Mouse (Mus musculus): ENCODE measurements around the gene Myoz2. TPM values are rescaled to one million over a fixed set of nuclear protein-coding genes. Genes with fewer than 3 reads are reported as not detected.

Gene Myoz2
- total and polyA plus RNA-seq, 3 experiments: not detected

DNA sequence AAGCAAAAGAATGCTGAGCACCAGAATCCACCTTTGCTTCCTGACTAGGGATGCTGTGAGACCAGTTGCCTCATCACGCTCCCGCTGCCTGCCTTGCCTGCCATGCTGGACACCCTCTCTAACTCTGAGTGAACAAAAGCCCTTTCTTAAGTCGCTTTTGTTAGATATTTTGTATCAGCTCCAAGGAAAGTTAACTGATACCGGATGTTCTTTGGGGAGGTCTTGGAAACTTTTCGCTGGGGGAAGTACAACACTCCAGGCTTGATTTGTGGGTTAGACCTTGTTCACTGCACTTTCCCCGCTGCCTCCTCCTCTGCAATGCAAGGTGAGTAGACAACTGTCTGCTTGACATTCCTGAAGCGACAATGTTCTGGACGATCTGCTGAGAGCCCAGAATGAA is 36.3 kb downstream of the Myoz2 start:
- no peak overlapping the region for H3K4me2 ChIP-seq (ENCODE audit: insufficient read depth, low read depth, poor library complexity, severe bottlenecking)
- in situ Hi-C loops (cut with MboI; ENCODE audit: low pct_ligation_motif_present, low pct_unique_long_range_greater_than_20kb, low sequenced_read_pairs): no loop called here
- H3K9ac ChIP-seq (ENCODE audit: insufficient read depth, low read depth): no peak overlapping the region
- H3K79me2 ChIP-seq (replicated peaks; ENCODE audit: control insufficient read depth, extremely low read depth, insufficient read depth, poor library complexity, severe bottlenecking): no peaks in the 10 kb centered on the region
- DNase-seq (ENCODE audit: extremely low read depth): no peak
- no peak overlapping the region for H3K27ac ChIP-seq (ENCODE audit: insufficient read depth, low read depth)
- H3K36me3 ChIP-seq (replicated peaks in 1 of 2; ENCODE audit: control insufficient read depth in 1 of 2, insufficient read depth in 1 of 2, low read length in 1 of 2): no peaks in the 10 kb centered on the region
- H3K4me1 ChIP-seq (ENCODE audit: control insufficient read depth in 1 of 2, insufficient read depth in 2 of 2): no peaks in the 10 kb centered on the region
- no peaks in the 10 kb centered on the region for H3K9me3 ChIP-seq (replicated peaks; ENCODE audit: low read length)
- no peak overlapping the region for H3K4me3 ChIP-seq (replicated peaks in 1 of 3; ENCODE audit: low read depth in 2 of 3, low read length in 2 of 3, poor library complexity in 1 of 3)
- TF ChIP-seq BHLHE40 (IDR thresholded peaks at IDR 0.05; ENCODE audit: low read depth, low read length) (no peak), MYC (IDR thresholded peaks at IDR 0.05; ENCODE audit: low read depth, low read length) (no peak), SMC3 (IDR thresholded peaks at IDR 0.05; ENCODE audit: low read depth, low read length) (no peak), POLR2A (IDR thresholded peaks at IDR 0.05; ENCODE audit: low read depth, low read length) (no peak), ZC3H11A (IDR thresholded peaks at IDR 0.05; ENCODE audit: low read depth, low read length) (no peak)
- dilution Hi-C loops (cut with MboI; ENCODE audit: extremely low pct_ligation_motif_present, extremely low pct_unique_long_range_greater_than_20kb, low sequenced_read_pairs): no loop called here
- H3K27me3 ChIP-seq (replicated peaks): no peaks in the 10 kb centered on the region

DNA sequence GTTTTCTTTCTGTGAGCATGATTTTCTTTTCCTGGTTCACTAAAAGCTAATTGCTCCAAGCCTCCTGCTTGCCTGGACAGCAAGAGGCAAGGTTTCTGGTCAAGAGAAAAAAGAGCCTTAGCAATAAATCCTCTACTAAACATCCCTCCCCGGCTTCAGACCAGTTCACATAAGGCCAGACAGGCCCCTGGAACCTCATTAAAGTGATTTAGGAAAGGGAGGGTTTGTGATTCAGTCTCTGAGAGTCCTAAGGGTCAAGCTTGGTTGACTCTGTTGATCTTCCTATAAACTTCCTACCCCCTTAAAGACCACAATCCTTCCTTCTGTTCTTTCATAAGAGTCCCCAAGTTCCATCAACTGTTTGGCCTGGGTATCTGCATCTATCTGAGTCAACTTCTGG is 37.8 kb downstream of the Myoz2 start:
- dilution Hi-C loops (cut with MboI; ENCODE audit: extremely low pct_ligation_motif_present, extremely low pct_unique_long_range_greater_than_20kb, low sequenced_read_pairs): no loop called here
- H3K4me1 ChIP-seq (ENCODE audit: control insufficient read depth in 1 of 2, insufficient read depth in 2 of 2): no peaks in the 10 kb centered on the region

DNA sequence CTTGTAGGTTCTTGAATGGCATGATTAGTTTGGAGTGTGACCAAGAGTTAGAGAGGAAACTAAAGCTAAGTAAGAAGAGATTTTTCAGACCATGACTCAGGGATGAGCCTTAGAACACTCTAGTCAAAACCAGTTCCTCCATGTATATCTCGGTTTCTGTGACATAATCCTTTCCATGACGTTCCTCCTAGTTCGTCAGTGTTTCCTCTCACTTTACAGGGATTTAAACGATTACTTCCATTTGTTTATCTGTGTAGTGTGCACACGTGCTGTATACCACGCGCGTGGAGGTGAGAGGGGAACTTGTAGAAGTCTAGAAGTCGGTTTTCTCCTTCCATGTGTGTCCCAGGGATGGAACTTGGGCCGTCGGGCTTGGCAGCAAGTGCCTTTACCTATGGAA is 47.9 kb downstream of the Myoz2 start:
- Histone ChIP-seq H3K9me3 (replicated peaks; ENCODE audit: low read length) (peaks cover 11% of the 10 kb centered on the region), H3K27me3 (replicated peaks) (no peaks in the 10 kb centered on the region), H3K79me2 (replicated peaks; ENCODE audit: control insufficient read depth, extremely low read depth, insufficient read depth, poor library complexity, severe bottlenecking) (no peaks in the 10 kb centered on the region), H3K36me3 (replicated peaks in 1 of 2; ENCODE audit: control insufficient read depth in 1 of 2, insufficient read depth in 1 of 2, low read length in 1 of 2) (no peaks in the 10 kb centered on the region), H3K4me2 (ENCODE audit: insufficient read depth, low read depth, poor library complexity, severe bottlenecking) (no peak overlapping the region), H3K27ac (ENCODE audit: insufficient read depth, low read depth) (no peak overlapping the region), H3K9ac (ENCODE audit: insufficient read depth, low read depth) (no peak overlapping the region), H3K4me1 (ENCODE audit: control insufficient read depth in 1 of 2, insufficient read depth in 2 of 2) (peaks cover 0 to 8% of the 10 kb centered on the region in 2 experiments; a peak in 2 of 4 replicates), H3K4me3 (replicated peaks in 1 of 3; ENCODE audit: low read depth in 2 of 3, low read length in 2 of 3, poor library complexity in 1 of 3) (no peak overlapping the region)
- dilution Hi-C loops (cut with MboI; ENCODE audit: extremely low pct_ligation_motif_present, extremely low pct_unique_long_range_greater_than_20kb, low sequenced_read_pairs): no loop called here
- peak; percentile 54 for DNase-seq (ENCODE audit: extremely low read depth)
- in situ Hi-C loops (cut with MboI; ENCODE audit: low pct_ligation_motif_present, low pct_unique_long_range_greater_than_20kb, low sequenced_read_pairs): no loop called here
- TF ChIP-seq MAZ (IDR thresholded peaks at IDR 0.05; ENCODE audit: low read depth, low read length): no peak
- peak; percentile 82 for TF ChIP-seq RCOR1 (conservative IDR thresholded peaks at IDR 0.05; ENCODE audit: low read depth, low read length)
- TF ChIP-seq RAD21 (IDR thresholded peaks at IDR 0.05; ENCODE audit: low read depth, low read length): no peak
- TF ChIP-seq ZC3H11A (IDR thresholded peaks at IDR 0.05; ENCODE audit: low read depth, low read length): no peak
- peak; percentile 53; the same call in 1 of the 2 replicates for TF ChIP-seq CHD2 (IDR thresholded peaks at IDR 0.05; ENCODE audit: low read length)
- TF ChIP-seq KAT2A (IDR thresholded peaks at IDR 0.05; ENCODE audit: insufficient replicate concordance, low read length): no peak
- TF ChIP-seq ELF1 (IDR thresholded peaks at IDR 0.05; ENCODE audit: low read depth, low read length): no peak
- TF ChIP-seq TBP (conservative IDR thresholded peaks at IDR 0.05; ENCODE audit: low read depth, low read length): no peak
- TF ChIP-seq NELFE (IDR thresholded peaks at IDR 0.05; ENCODE audit: low read depth, low read length): no peak
- peak; percentile 50; the same call in 1 of the 2 replicates for TF ChIP-seq SIN3A (IDR thresholded peaks at IDR 0.05; ENCODE audit: low read length)
- TF ChIP-seq JUN (IDR thresholded peaks at IDR 0.05; ENCODE audit: insufficient read depth, low read depth, low read length): peak; percentile 99
- peak; percentile 55; the same call in 1 of the 2 replicates for TF ChIP-seq MAFK (IDR thresholded peaks at IDR 0.05; ENCODE audit: insufficient replicate concordance, low read length)
- TF ChIP-seq SMC3 (IDR thresholded peaks at IDR 0.05; ENCODE audit: low read depth, low read length): no peak
- TF ChIP-seq CHD1 (IDR thresholded peaks at IDR 0.05; ENCODE audit: low read depth, low read length): no peak
- TF ChIP-seq POLR2AphosphoS2 (IDR thresholded peaks at IDR 0.05; ENCODE audit: low read depth, low read length): no peak
- TF ChIP-seq USF2 (conservative IDR thresholded peaks at IDR 0.05; ENCODE audit: low read depth, low read length): no peak
- TF ChIP-seq JUND (conservative IDR thresholded peaks at IDR 0.05; ENCODE audit: low read depth, low read length): peak; percentile 98
- TF ChIP-seq GABPA (IDR thresholded peaks at IDR 0.05; ENCODE audit: insufficient replicate concordance, low read depth, low read length): no peak
- peak; percentile 50; the same call in 1 of the 2 replicates for TF ChIP-seq MYC (IDR thresholded peaks at IDR 0.05; ENCODE audit: low read depth, low read length)
- TF ChIP-seq ZNF384 (IDR thresholded peaks at IDR 0.05; ENCODE audit: low read depth, low read length): no peak
- no peak for TF ChIP-seq NRF1 (IDR thresholded peaks at IDR 0.05; ENCODE audit: low read depth, low read length)

More for the DNA sequence above, 37.8 kb downstream of the Myoz2 start:
- no peaks in the 10 kb centered on the region for H3K27me3 ChIP-seq (replicated peaks)
- TF ChIP-seq TBP (conservative IDR thresholded peaks at IDR 0.05; ENCODE audit: low read depth, low read length): no peak
- TF ChIP-seq SMC3 (IDR thresholded peaks at IDR 0.05; ENCODE audit: low read depth, low read length): no peak
- TF ChIP-seq MEF2A (IDR thresholded peaks at IDR 0.05; ENCODE audit: borderline replicate concordance, low read depth, low read length): no peak
- no peak for TF ChIP-seq RAD21 (IDR thresholded peaks at IDR 0.05; ENCODE audit: low read depth, low read length)
- TF ChIP-seq MXI1 (IDR thresholded peaks at IDR 0.05; ENCODE audit: low read depth, low read length): no peak
- TF ChIP-seq USF2 (conservative IDR thresholded peaks at IDR 0.05; ENCODE audit: low read depth, low read length): no peak
- TF ChIP-seq RCOR1 (conservative IDR thresholded peaks at IDR 0.05; ENCODE audit: low read depth, low read length): no peak
- TF ChIP-seq TCF12 (IDR thresholded peaks at IDR 0.05; ENCODE audit: low read depth, low read length): no peak
- no peak for TF ChIP-seq MYC (IDR thresholded peaks at IDR 0.05; ENCODE audit: low read depth, low read length)
- TF ChIP-seq UBTF (IDR thresholded peaks at IDR 0.05; ENCODE audit: low read depth, low read length): no peak
- H3K27ac ChIP-seq (ENCODE audit: insufficient read depth, low read depth): no peak overlapping the region
- no peak overlapping the region for H3K9ac ChIP-seq (ENCODE audit: insufficient read depth, low read depth)
- no peak for DNase-seq (ENCODE audit: extremely low read depth)
- no peaks in the 10 kb centered on the region for H3K36me3 ChIP-seq (replicated peaks in 1 of 2; ENCODE audit: control insufficient read depth in 1 of 2, insufficient read depth in 1 of 2, low read length in 1 of 2)
- in situ Hi-C loops (cut with MboI; ENCODE audit: low pct_ligation_motif_present, low pct_unique_long_range_greater_than_20kb, low sequenced_read_pairs): no loop called here
- no peaks in the 10 kb centered on the region for H3K79me2 ChIP-seq (replicated peaks; ENCODE audit: control insufficient read depth, extremely low read depth, insufficient read depth, poor library complexity, severe bottlenecking)
- no peak overlapping the region for H3K4me2 ChIP-seq (ENCODE audit: insufficient read depth, low read depth, poor library complexity, severe bottlenecking)
- no peak overlapping the region for H3K4me3 ChIP-seq (replicated peaks in 1 of 3; ENCODE audit: low read depth in 2 of 3, low read length in 2 of 3, poor library complexity in 1 of 3)
- no peaks in the 10 kb centered on the region for H3K9me3 ChIP-seq (replicated peaks; ENCODE audit: low read length)

All from CH12.LX (cell line).